Mouse (Mus musculus) heart, postnatal 0 days (tissue): Measurements from ENCODE around the gene Cfap43. TPM values are rescaled to one million over a fixed set of nuclear protein-coding genes. Genes with fewer than 3 reads are reported as not detected.

ENCODE experiments used
- ATAC-seq: fragments of 200-750 bp; cut with Nextera tagmentation; 2 replicates; pipeline ENCODE4 v1.8.0; 2017; ENCODE audit warnings: low read depth, moderate number of reproducible peaks, moderate library complexity; ENCODE audit not compliant: insufficient read depth
- DNase-seq: peaks from one replicate; pipeline ENCODE4 v3.0.0-alpha.2; 2016; ENCODE audit warnings: low spot score
- H3K27ac ChIP-seq: fragments of 300-500 bp; sonication (generic); 2 replicates; pipeline ENCODE4 v1.5.1; 2014; ENCODE audit warnings: low read depth, mild to moderate bottlenecking
- H3K27me3 ChIP-seq: fragments of 300-500 bp; sonication (generic); 2 replicates; pipeline ENCODE4 v1.6.1; 2014; ENCODE audit warnings: low read length, mixed read lengths; ENCODE audit not compliant: control insufficient read depth, insufficient read depth
- H3K36me3 ChIP-seq: fragments of 300-500 bp; sonication (generic); replicated peaks from 2 replicates; pipeline ENCODE4 v1.6.1; 2014; ENCODE audit warnings: low read length, mixed read lengths; ENCODE audit not compliant: control insufficient read depth, insufficient read depth
- H3K4me1 ChIP-seq: fragments of 300-500 bp; sonication (generic); 2 replicates; pipeline ENCODE4 v1.6.1; 2014; ENCODE audit warnings: antibody characterized with exemption; ENCODE audit not compliant: control insufficient read depth, insufficient read depth
- H3K4me2 ChIP-seq: fragments of 300-500 bp; sonication (generic); 2 replicates; pipeline ENCODE4 v1.6.1; 2014; ENCODE audit warnings: low read depth, mild to moderate bottlenecking, low read length, moderate library complexity
- H3K4me3 ChIP-seq: fragments of 300-500 bp; sonication (generic); 2 replicates; pipeline ENCODE4 v1.5.1; 2014; ENCODE audit warnings: low read depth, low read length
- H3K9ac ChIP-seq: fragments of 300-500 bp; sonication (generic); replicated peaks from 2 replicates; pipeline ENCODE4 v1.6.1; 2014; ENCODE audit warnings: low read depth, low read length, mixed read lengths
- H3K9me3 ChIP-seq: fragments of 300-500 bp; sonication (generic); replicated peaks from 2 replicates; pipeline ENCODE4 v1.6.1; 2016; ENCODE audit warnings: low read length; ENCODE audit not compliant: control insufficient read depth
- CTCF ChIP-seq: IDR thresholded peaks from 2 replicates; pipeline ENCODE4 v1.5.1; 2016; ENCODE audit warnings: antibody characterized with exemption, control low read depth, low read depth
- EP300 ChIP-seq: IDR thresholded peaks from 2 replicates; pipeline ENCODE4 v1.6.1; 2016; ENCODE audit warnings: antibody characterized with exemption, low read depth
- WGBS: fragments of 180-500 bp; shearing (Covaris S2); extraction: QIAGEN DNeasy Blood & Tissue Kit; methylation state at CpG from one replicate; pipeline ENCODE4 v1.1.7; 2014; 5-methylcytosine and 5-hydroxymethylcytosine counted together
- polyA plus RNA-seq: library from polyadenylated mRNA; unstranded; fragments of >200 nt; fragmentation: Nextera tagmentation; extraction: Ambion mirVana; gene quantifications from 2 replicates; pipeline ENCODE4 v1.2.1, GENCODE M21; 2015
- total RNA-seq: library from RNA; depleted of rRNA; stranded (reverse); fragments of >200 nt; gene quantifications from 2 replicates; pipeline ENCODE4 v1.2.3, GENCODE M21; 2014; ENCODE audit warnings: low replicate concordance

Cfap43 gene
- total and polyA plus RNA-seq, 2 experiments from 2014 or later: 0.08 to 0.15 TPM

GRCm38 (mm10) chr19:47881538-47881937, 37.5 kb downstream of the Cfap43 start:
- Histone ChIP-seq H3K4me3 (no peak overlapping the region), H3K27me3 (no peaks in the 10 kb centered on the region), H3K4me1 (peaks cover 19% of the 10 kb centered on the region), H3K36me3 (no peaks in the 10 kb centered on the region), H3K27ac (no peak overlapping the region), H3K9ac (no peak overlapping the region), H3K9me3 (no peaks in the 10 kb centered on the region), H3K4me2 (no peak overlapping the region)
- ATAC-seq (no peak), DNase-seq (no peak)
- 71% methylated on average over 7 of the region's 7 CpGs for WGBS
- no peak for TF ChIP-seq EP300
- TF ChIP-seq CTCF: no peak

GRCm38 (mm10) chr19:47876252-47876651, 42.8 kb downstream of the Cfap43 start:
- no peak for DNase-seq
- TF ChIP-seq CTCF (no peak), EP300 (no peak)
- ATAC-seq: 0 out of 2 replicates have a peak, but pooled peaks have one; percentile 30
- Histone ChIP-seq H3K27ac (no peak overlapping the region), H3K9me3 (no peaks in the 10 kb centered on the region), H3K4me2 (no peak overlapping the region), H3K4me1 (no peaks in the 10 kb centered on the region), H3K27me3 (no peaks in the 10 kb centered on the region), H3K9ac (no peak overlapping the region), H3K36me3 (no peaks in the 10 kb centered on the region), H3K4me3 (no peak overlapping the region)
- WGBS: 39% methylated on average over 15 of the region's 15 CpGs

- ATAC-seq: no peak
- H3K4me2 ChIP-seq: no peak overlapping the region
- no peak for DNase-seq
- H3K9ac ChIP-seq: no peak overlapping the region
- no peaks in the 10 kb centered on the region for H3K4me1 ChIP-seq
- WGBS: 33% methylated on average over 10 of the region's 10 CpGs
- no peaks in the 10 kb centered on the region for H3K27me3 ChIP-seq
- TF ChIP-seq EP300 (no peak), CTCF (peak; percentile 17; the same call in 1 of the 2 replicates)
- H3K36me3 ChIP-seq: no peaks in the 10 kb centered on the region
- no peak overlapping the region for H3K27ac ChIP-seq
- no peak overlapping the region for H3K4me3 ChIP-seq
- H3K9me3 ChIP-seq: no peaks in the 10 kb centered on the region
Measured at GRCm38 (mm10) chr19:47871515-47871914, 47.6 kb downstream of the Cfap43 start.

- H3K9ac ChIP-seq: no peak overlapping the region
- no peak for ATAC-seq
Measured at GRCm38 (mm10) chr19:47870102-47870666, 48.9 kb downstream of the Cfap43 start.

GRCm38 (mm10) chr19:47869516-47869915, 49.6 kb downstream of the Cfap43 start:
- H3K4me3 ChIP-seq: no peak overlapping the region
- ATAC-seq: no peak

More at GRCm38 (mm10) chr19:47870102-47870666, 48.9 kb downstream of the Cfap43 start:
- no peaks in the 10 kb centered on the region for H3K36me3 ChIP-seq
- no peaks in the 10 kb centered on the region for H3K9me3 ChIP-seq
- H3K4me2 ChIP-seq: no peak overlapping the region
- no peak overlapping the region for H3K27ac ChIP-seq
- 0 out of 2 replicates have a peak, but pooled peaks cover 1% of the 10 kb centered on the region for H3K4me1 ChIP-seq
- TF ChIP-seq CTCF: no peak
- TF ChIP-seq EP300: no peak
- no peaks in the 10 kb centered on the region for H3K27me3 ChIP-seq
- H3K4me3 ChIP-seq: no peak overlapping the region
- DNase-seq: no peak
- 59% methylated on average over 7 of the region's 7 CpGs for WGBS

GRCm38 (mm10) chr19:47868951-47869350, 50.1 kb downstream of the Cfap43 start:
- ATAC-seq: no peak
- TF ChIP-seq EP300 (no peak), CTCF (no peak)
- 64% methylated on average over 4 of the region's 4 CpGs for WGBS
- no peak overlapping the region for H3K4me2 ChIP-seq
- no peak for DNase-seq
- H3K4me1 ChIP-seq: peaks cover 7% of the 10 kb centered on the region; the same call in 1 of the 2 replicates
- H3K9ac ChIP-seq: no peak overlapping the region
- no peak overlapping the region for H3K27ac ChIP-seq
- H3K9me3 ChIP-seq: no peaks in the 10 kb centered on the region
- no peaks in the 10 kb centered on the region for H3K27me3 ChIP-seq
- no peak overlapping the region for H3K4me3 ChIP-seq
- peaks cover 2% of the 10 kb centered on the region; the same call in 1 of the 2 replicates for H3K36me3 ChIP-seq

More at GRCm38 (mm10) chr19:47869516-47869915, 49.6 kb downstream of the Cfap43 start:
- TF ChIP-seq EP300: no peak
- no peak for TF ChIP-seq CTCF
- DNase-seq: no peak
- whole genome bisulfite sequencing: 48% methylated on average over 3 of the region's 3 CpGs
- H3K36me3 ChIP-seq: no peaks in the 10 kb centered on the region
- no peak overlapping the region for H3K27ac ChIP-seq
- no peaks in the 10 kb centered on the region for H3K9me3 ChIP-seq
- H3K4me1 ChIP-seq: peaks cover 7% of the 10 kb centered on the region; the same call in 1 of the 2 replicates
- no peak overlapping the region for H3K9ac ChIP-seq
- no peaks in the 10 kb centered on the region for H3K27me3 ChIP-seq
- H3K4me2 ChIP-seq: no peak overlapping the region
